Mouse (Mus musculus): ENCODE data around the gene Scai. TPM values are rescaled to one million over a fixed set of nuclear protein-coding genes. Genes with fewer than 3 reads are reported as not detected.

Gene Scai
- total RNA-seq (2021) = 10 to 100 TPM in 1 of 2 experiments, 1 to 10 TPM in 1; 9.5 to 14.4 TPM
- long read RNA-seq, experiment 1, full-length matches to known transcripts = 3 of 5 reads
- long read RNA-seq, experiment 1, partial matches to known transcripts = 0 of 5 reads
- long read RNA-seq, experiment 1, other reads (novel, unspliced or antisense) = 2 of 5 reads
- long read RNA-seq, experiment 2 = 0 reads

DNA sequence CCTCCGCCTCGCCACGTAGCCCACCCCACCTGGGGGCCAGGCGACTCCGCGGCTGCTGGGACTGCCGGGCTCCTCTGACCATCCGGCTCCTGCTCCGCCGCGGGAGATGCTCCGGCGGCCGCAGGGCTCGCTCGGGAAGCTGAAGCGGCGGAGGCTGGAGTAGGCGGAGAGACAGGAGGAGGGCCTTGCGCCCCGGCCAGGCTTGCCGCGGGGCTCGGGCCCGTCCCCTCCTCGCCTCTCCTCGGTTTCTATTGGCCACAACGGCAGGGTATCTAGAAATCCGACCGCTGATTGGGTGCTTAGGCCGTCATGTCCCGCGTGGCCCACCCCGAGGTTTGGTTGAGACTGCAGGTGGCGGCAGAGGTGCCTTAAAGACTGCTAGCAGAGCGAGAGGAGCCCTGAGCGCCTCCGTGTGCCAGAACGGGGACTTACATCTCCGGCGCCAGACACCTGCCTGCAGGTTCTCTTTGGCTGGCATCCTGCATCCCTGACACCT, at the start of gene Scai:
Scai (minus strand) TSS at position 174 of the 496 bp plus-strand sequence.
- DNase-seq = peak; percentile 97

- no peak for DNase-seq
Observed at GRCm38 (mm10) chr2:39226731-39227130, 36.2 kb upstream of the Scai start.

DNA sequence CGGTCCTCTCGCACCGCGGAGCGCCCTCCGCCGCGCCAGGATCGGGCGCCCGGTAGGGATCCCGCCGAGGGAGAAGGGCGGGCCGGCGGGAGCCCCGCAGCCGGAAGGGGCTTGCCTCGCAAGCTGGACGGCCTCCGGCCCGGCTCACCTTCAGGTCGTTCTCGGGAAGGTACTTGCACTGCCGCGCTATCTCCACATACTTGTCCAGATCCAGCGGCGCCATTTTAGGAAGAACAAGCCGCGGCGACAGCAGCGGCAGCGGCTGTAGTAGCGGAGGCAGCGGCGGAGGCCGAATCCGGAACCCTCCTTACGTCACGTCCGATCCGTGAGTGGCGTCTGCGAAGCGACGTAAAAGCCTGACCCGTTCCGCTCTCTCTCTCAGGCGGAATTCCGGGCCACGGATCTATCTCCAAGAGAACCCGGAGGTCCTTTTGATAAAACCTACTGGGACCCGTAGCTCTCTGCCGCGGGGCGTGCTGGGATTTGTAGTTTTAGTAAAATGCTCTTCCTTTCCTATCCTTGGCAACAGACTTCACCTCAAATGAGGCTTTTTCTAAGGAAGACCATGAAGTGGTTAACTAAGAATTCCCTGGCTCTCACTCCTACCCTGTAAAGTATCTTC, 35.6 kb upstream of the Scai start, which contains the start of gene Ppp6c:
Ppp6c (minus strand) TSS at position 433 of the 622 bp plus-strand sequence.
- DNase-seq = peak; percentile 94

- DNase-seq = peak; percentile 57
Observed at GRCm38 (mm10) chr2:39225331-39226018, 34.9 kb upstream of the Scai start.

DNA sequence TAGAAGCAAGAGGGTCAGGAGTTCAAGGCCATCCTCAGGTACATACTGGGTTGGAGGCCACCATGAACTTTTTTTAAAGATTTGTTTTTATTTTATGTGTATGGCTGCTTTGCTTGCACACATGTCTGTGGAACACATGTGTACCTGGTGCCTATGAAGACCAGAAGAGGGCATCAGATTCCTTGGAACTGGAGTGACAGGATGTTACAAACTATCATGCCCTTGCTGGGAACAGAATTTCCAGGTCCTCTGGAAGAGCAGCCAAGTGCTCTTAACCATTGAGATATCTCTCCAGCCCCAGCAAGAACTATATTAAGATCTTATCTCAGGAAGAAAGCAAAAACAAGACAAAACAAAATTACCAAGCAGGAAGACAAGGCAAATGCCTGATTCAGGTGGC, 34.1 kb upstream of the Scai start:
- no peak for DNase-seq

GRCm38 (mm10) chr2:39220010-39220409, 29.5 kb upstream of the Scai start:
- no peak for DNase-seq

- DNase-seq = no peak
Observed at GRCm38 (mm10) chr2:39219034-39219433, 28.5 kb upstream of the Scai start.

- no peak for DNase-seq
Observed at GRCm38 (mm10) chr2:39217150-39217549, 26.6 kb upstream of the Scai start.

GRCm38 (mm10) chr2:39210738-39211137, 20.2 kb upstream of the Scai start:
- no peak for DNase-seq

DNA sequence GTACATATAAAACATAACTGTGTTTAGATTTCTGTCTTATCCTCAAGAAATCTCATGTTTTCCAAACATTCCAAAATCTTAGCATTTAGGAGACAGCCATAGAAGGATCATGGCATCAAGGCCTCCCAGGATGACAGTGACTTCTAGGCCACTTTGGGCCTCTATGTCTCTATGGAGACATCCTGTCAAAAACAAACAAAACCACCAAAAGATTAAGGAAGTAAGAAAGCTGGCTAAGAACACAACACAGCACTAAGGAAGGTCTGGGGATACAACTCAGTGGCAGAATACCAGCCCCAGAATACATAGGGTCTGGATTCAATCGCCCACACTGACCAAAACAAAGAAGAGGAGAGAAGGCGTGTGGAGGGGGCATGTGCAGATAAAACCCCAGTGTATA, 12.8 kb upstream of the Scai start:
- no peak for DNase-seq

- DNase-seq = no peak
Observed at GRCm38 (mm10) chr2:39194809-39195208, 4.3 kb upstream of the Scai start.

GRCm38 (mm10) chr2:39189961-39190560, 473 bp downstream of the Scai start:
- DNase-seq = peak; percentile 61

- DNase-seq = no peak
Observed at GRCm38 (mm10) chr2:39185942-39186341, 4.6 kb downstream of the Scai start.

- DNase-seq = no peak
Observed at GRCm38 (mm10) chr2:39183587-39183986, 6.9 kb downstream of the Scai start.

DNA sequence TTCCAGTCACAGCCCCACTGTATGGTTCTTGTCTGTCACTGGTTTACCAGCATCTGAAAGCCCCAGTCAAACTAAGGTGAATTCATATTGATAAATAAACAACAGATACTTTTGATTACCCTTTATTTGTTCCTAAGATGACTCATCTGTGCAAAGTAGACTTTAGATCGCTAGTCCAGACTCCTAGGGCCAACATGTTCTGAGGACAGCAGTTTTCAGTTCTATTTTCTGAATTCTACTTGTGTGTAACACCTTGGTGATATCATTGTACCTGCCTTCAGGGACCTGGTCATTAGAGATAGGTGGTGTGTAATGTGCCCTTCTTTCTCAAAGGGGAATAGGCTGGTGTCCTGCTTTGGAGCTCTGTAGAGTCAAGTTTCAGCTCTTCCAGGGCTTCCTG, 29.5 kb downstream of the Scai start:
- no peak for DNase-seq

GRCm38 (mm10) chr2:39157916-39158315, 32.6 kb downstream of the Scai start:
- no peak for DNase-seq

GRCm38 (mm10) chr2:39156821-39157220, 33.7 kb downstream of the Scai start:
- DNase-seq = no peak

- no peak for DNase-seq
Observed at GRCm38 (mm10) chr2:39150943-39151342, 39.6 kb downstream of the Scai start.

DNA sequence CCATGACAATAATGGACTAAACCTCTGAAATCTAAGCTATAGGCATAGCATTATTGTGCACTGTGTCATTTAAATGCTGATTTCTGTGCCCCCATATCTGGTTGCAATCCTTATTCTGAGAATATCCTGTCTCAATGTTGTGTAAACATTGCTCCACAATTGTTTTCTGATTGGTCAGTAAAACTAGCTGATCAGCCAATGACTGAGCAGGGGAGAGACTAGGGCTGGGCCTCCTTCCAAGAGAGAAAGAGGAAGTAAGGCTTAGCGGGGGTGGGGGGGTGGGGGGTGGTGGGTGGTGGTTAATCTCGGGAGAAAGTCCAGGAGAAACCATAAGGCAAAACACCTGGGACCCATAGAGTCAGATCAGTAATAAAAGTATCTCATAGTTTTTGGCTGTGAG, 42.5 kb downstream of the Scai start:
- no peak for DNase-seq

GRCm38 (mm10) chr2:39146469-39146868, 44.1 kb downstream of the Scai start:
- no peak for DNase-seq

DNA sequence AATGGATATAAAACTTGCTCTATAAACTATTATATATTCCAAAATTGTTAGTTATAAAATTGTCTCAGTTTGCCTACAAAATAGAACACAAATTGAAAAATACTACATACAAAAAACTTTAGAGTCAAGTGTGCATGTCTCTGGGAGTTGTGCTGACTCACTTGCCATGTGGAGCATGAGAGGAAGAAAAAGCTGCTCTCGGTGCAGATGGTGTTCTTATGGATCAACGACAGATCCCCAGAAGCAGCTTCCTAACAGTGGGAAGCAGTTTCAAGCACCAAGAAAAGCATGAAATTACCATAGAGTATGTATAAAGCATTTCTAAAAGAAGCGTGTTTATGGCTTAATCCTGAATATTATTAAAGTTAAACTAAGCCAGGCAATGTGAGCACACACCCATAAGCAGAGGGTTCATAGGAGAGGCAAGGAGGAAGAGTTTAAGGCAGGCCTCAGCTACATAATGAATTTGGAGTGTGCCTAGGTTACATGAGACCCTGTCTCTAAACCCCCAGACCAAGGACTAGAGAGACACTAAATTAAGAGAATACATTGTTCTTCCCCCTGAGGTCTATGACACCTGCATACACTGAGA, 48.1 kb downstream of the Scai start:
- no peak for DNase-seq
